Mouse (Mus musculus) C2C12 (cell line): ENCODE results near the gene Mbd6.

Experiments
- CEBPB ChIP-seq: IDR thresholded peaks from one replicate; pipeline ENCODE4 v1.6.1; 2011; ENCODE audit warnings: low read depth, mild to moderate bottlenecking, control low read depth, moderate library complexity
- CTCF ChIP-seq: IDR thresholded peaks from one replicate; pipeline ENCODE4 v1.5.1; 2011; ENCODE audit not compliant: control insufficient read depth, insufficient read depth, insufficient read length
- FOSL1 ChIP-seq: IDR thresholded peaks from one replicate; pipeline ENCODE4 v1.8.0; 2011; ENCODE audit warnings: mild to moderate bottlenecking, low read length; ENCODE audit not compliant: poor library complexity, insufficient read depth, severe bottlenecking
- MAX ChIP-seq: IDR thresholded peaks from one replicate; pipeline ENCODE4 v1.6.1; 2011; ENCODE audit warnings: mild to moderate bottlenecking, control low read depth
- MYOD1 ChIP-seq: IDR thresholded peaks from one replicate; pipeline ENCODE4 v1.6.1; 2011; ENCODE audit warnings: low read depth; ENCODE audit not compliant: control insufficient read depth, insufficient read length
- MYOG ChIP-seq: IDR thresholded peaks from one replicate; pipeline ENCODE4 v1.6.1; 2011; ENCODE audit not compliant: control insufficient read depth, insufficient read length; ENCODE audit errors: extremely low read depth
- USF1 ChIP-seq: IDR thresholded peaks from one replicate; pipeline ENCODE4 v1.6.1; 2011; ENCODE audit warnings: low read depth, mild to moderate bottlenecking, control low read depth, moderate library complexity

DNA sequence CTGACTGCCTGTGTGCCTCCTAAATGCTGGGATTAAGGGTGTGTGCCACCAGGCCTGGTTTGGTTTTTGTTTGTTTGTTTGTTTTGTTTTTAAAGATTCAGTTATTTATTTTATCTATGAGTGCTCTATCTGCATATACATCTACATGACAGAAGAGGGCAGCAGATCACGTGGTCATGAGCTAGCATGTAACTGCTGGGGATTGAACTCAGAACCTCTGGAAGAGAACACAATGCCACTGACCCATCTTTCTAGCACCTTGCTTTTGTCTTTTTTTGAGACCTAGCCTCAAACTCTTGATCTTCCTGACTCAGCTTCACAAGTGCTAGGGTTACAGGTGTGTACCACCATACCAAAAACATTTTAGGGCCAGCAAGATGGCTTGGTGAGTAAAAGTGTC lies 46.5 kb upstream of the Mbd6 start:
- TF ChIP-seq CTCF (no peak), MYOD1 (no peak), FOSL1 (no peak), MYOG (no peak), USF1 (peak; percentile 72), CEBPB (no peak), MAX (no peak)
